Mouse (Mus musculus) frontal cortex, adult 2 months (tissue): ENCODE measurements at regions not wholly inside any gene's neighbourhood (a gene's known extent, or its start where the extent isn't known, plus 50 kb on each side); places are given as distances from the start of the nearest gene placed in this dataset.
A peak's percentile ranks its signal among the peaks of the same experiment; 100 is the strongest.

Experiments
- DNase-seq, 2 experiments: peaks; one replicate each; pipeline ENCODE4 v3.0.0; 2022; ENCODE audit warnings: low spot score in 1 of 2; ENCODE audit errors: extremely low spot score in 1 of 2

DNA sequence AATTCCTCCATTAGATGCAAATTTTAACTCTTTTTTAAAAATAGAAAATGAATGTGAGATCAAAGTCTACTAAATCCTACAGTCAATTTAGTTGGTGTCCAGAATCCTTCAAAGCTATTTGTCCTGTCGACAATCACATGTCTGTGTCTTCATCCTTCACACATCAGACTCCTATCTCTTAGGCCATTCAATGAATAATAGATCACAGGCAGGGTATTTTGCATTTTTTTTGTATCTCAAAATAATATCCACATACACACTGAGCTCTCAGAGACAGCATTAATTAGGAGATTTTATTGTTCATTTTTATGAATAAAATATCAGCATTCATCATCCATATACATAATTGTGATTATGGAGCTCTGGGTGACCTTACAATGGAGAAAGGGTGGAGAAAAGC lies 427.2 kb downstream of the Hao1 start:
- DNase-seq: no peak

GRCm38 (mm10) chr2:134107286-134107685 lies 446.9 kb downstream of the Hao1 start:
- no peak for DNase-seq

DNA sequence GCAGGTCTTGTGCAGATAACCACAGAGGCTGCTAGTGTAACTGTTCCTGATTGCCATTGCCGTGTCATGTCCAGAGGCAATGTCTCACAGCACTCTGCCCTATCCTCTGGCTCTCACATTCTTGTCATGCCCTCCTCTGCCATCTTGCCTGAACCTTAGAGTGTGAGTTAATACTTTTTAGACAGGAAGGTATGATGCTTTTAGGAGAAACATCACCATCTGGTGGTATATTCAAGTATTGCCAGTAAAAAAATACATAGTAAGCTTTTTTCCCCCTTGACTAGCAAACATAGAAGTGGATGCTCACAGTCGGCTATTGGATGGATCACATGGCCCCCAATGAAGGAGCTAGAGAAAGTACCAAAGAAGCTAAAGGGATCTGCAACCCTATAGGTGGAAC lies 465.8 kb downstream of the Hao1 start:
- DNase-seq: peak in 1 of 2 experiments; percentile 13

DNA sequence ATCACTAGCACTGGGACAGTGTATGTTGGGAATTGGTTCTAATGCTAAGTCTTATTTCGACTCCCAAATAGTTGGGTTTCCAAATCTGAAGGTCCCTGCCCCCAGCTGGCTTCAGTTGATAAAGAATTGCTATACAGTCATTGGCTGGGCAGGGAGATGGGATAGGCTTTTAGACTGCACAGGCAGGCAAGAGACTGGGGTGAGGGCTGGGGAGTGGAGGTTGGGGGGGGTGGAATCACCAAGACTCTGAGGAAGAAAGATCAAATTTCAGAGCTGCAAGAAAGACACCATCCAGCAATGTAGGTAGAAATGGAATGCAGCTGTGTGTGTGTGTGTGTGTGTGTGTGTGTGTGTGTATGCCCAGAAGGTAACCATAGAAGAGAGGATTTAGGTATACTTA lies 474.0 kb downstream of the Hao1 start:
- no peak for DNase-seq

- DNase-seq: peak in 1 of 2 experiments; percentile 13
Measured at GRCm38 (mm10) chr2:134077953-134078352, 476.2 kb downstream of the Hao1 start.

GRCm38 (mm10) chr2:134067910-134068335 lies 486.2 kb downstream of the Hao1 start:
- no peak for DNase-seq

DNA sequence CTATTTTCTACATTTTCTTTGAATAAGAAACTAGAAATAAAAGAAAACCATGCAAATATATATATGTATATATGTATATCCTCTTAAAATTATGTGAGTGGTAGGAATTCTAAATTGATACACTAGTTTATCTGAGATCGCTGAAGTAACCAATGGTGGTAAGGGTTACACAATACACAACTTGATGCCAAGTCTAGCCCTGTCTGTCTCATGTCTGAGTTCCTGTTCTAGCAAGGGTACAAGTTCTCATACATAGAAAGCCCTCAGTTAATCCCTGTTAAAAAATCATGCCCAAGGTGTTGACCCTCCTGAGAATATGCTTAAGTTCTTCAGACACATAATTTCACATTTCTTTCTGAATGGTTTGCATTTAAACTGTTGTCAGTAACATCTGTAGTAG lies 486.8 kb downstream of the Hao1 start:
- no peak for DNase-seq

GRCm38 (mm10) chr2:134059916-134060618 lies 494.1 kb downstream of the Hao1 start:
- DNase-seq: no peak

- DNase-seq: no peak
Measured at GRCm38 (mm10) chr2:134036359-134036874, 484.5 kb downstream of the Bmp2 start.

DNA sequence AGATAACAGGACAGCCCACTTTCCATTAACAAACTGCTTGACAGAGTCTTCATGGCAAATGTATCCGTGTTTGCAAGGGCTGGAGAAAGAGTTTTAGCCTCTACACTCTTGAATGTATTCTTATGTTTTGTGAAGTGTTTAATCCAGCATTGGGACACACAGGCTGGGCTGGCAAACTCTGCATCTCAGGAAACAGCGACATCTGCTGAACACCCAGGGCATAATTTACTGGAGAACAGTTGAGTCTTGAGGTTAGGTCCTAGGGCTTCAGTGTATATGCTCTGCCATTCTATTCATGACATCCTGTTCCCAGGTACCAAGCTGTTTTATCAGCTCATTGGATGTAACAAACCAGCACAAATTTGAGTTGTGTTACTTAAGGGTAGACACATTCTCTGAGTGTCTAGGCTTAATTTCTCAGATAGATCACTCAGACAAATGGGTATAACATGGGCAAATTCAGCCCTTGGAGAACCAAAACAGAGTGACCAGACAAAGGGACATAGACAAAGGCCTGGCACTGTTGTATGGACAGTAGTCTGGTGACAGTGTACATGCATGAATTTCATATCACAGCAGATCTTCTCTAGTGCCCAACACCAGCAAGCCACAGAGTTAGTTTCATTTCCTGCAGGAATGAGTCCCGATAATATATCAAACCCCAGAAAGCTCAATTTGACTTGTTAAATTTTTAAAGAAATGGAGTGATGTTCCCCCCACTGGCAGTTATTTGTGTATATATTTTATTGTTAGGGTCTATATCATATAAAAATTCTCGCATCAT lies 477.9 kb downstream of the Bmp2 start:
- DNase-seq: peak in 1 of 2 experiments; percentile 58

DNA sequence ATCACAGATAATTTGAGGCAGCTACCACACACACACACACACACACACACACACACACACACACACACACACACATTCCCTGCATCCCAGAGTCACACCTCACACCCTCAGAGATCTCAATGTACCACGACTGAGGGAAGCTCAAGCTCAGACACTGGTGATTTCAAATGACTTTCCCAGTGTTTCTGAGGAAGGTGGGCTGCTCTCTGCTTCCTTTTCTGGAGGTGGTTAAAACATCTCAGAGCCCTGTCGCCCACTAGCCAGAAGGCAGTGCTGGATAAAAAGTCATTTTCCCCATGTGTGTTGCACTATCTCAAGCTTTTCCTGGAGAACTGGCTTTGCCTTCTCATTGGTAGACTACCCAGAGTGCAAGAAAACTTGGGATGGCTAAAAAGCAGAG lies 477.2 kb downstream of the Bmp2 start:
- DNase-seq: peak in 1 of 2 experiments; percentile 6

- DNase-seq: peak in 1 of 2 experiments; percentile 61
Measured at GRCm38 (mm10) chr2:134017109-134017508, 465.1 kb downstream of the Bmp2 start.

GRCm38 (mm10) chr2:134003146-134003545 lies 451.2 kb downstream of the Bmp2 start:
- no peak for DNase-seq

DNA sequence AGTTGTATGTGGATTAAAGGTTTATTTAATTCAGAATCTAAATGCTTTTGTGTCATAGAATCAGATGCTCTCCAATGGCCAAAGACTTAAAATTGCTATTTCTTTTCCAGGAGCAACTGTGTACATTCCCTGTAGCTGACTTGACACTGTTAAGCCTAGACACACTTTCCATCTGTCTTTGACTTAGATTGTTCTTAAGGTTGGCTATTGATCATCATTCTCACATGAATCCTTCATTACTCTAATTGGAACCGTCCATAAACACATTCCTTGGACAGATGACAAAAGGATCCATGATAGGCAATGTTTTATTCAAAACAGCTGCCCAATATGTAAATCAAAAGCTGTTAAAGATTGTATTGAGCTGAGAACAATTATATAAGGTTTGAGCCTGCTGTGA lies 442.8 kb downstream of the Bmp2 start:
- no peak for DNase-seq

GRCm38 (mm10) chr2:133994337-133994736 lies 442.4 kb downstream of the Bmp2 start:
- DNase-seq: no peak

GRCm38 (mm10) chr2:133987671-133988070 lies 435.7 kb downstream of the Bmp2 start:
- peak in 1 of 2 experiments; percentile 17 for DNase-seq
